ENCODE assay signal across 25 mouse cellular contexts in the genomic region with DNA sequence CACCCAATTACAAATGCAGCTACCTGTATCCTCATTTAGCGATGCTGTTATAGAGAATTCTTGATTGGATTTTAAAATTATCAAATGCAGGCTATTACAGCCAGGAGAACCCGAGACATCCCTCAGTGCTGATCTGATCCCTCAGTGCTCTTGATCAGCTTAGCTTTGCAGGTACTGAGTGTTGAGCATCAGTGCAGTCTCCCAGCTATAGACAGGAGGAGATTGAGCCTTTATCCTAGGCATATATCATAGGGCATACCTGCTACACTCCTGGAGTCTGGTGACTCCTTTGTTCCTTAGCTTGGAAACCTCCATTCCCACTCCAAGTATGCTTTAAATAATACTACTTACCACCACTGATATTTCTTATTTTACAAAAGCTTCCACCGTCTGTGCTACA.
"Had no signal": no experiment of that assay in that cellular context is flagged by ENCODE, and none has a peak within 500 bp of the region (broad histone marks: within the 10 kb centered on the region; RNA-seq: fewer than 3 reads in every experiment).

No protein-coding gene starts in this region.

- H3K27me3 ChIP-seq: heart, embryonic 12.5 days; hindbrain, embryonic 13.5 days; intestine, embryonic 15.5 days; limb, embryonic 12.5 days; liver, embryonic 13.5 days; liver, embryonic 15.5 days had no signal

- H3K27ac ChIP-seq: gastrocnemius, adult 2 months; heart, embryonic 10.5 days; hindbrain, embryonic 13.5 days; intestine, embryonic 15.5 days; layer of hippocampus, adult 2 months; left cerebral cortex, adult 2 months; limb, embryonic 10.5 days; limb, embryonic 12.5 days; liver, embryonic 13.5 days; liver, embryonic 15.5 days had no signal

- H3K4me2 ChIP-seq: heart, embryonic 12.5 days; hindbrain, embryonic 13.5 days; intestine, embryonic 15.5 days; limb, embryonic 12.5 days; liver, embryonic 11.5 days; liver, embryonic 13.5 days; liver, embryonic 15.5 days had no signal

- H3K4me1 ChIP-seq: intestine, embryonic 15.5 days; limb, embryonic 12.5 days; liver, embryonic 13.5 days; liver, embryonic 15.5 days had no signal

- H3K36me3 ChIP-seq: heart, embryonic 10.5 days; heart, embryonic 12.5 days; hindbrain, embryonic 13.5 days; intestine, embryonic 15.5 days; limb, embryonic 10.5 days; limb, embryonic 12.5 days; liver, embryonic 13.5 days; liver, embryonic 15.5 days had no signal

- H3K9me3 ChIP-seq: heart, embryonic 10.5 days; heart, embryonic 12.5 days; hindbrain, embryonic 13.5 days; intestine, embryonic 15.5 days; limb, embryonic 10.5 days; limb, embryonic 12.5 days; liver, embryonic 13.5 days; liver, embryonic 15.5 days had no signal

- DNase-seq: gastrocnemius, adult 2 months; gastrocnemius, postnatal 10 days; gastrocnemius, postnatal 25 days; heart, adult 18-20 months; heart, postnatal 10 days; heart, postnatal 4 days; kidney, adult 18-20 months; kidney, adult 8-10 months; kidney, postnatal 10 days; kidney, postnatal 25 days; kidney, postnatal 4 days; liver; liver, embryonic 13.5 days had no signal

- ATAC-seq: inflammation-experienced regulatory T-cells, adult 6 months; intestine, embryonic 15.5 days; intestine, postnatal 0 days had no signal

- H3K4me3 ChIP-seq: gastrocnemius, adult 2 months; heart, embryonic 10.5 days; heart, embryonic 12.5 days; hindbrain, embryonic 13.5 days; intestine, embryonic 15.5 days; layer of hippocampus, adult 2 months; left cerebral cortex, adult 2 months; limb, embryonic 10.5 days; limb, embryonic 12.5 days; liver, embryonic 13.5 days; liver, embryonic 15.5 days had no signal

- H3K9ac ChIP-seq: heart, embryonic 12.5 days; hindbrain, embryonic 13.5 days; intestine, embryonic 15.5 days; limb, embryonic 12.5 days; liver, embryonic 13.5 days; liver, embryonic 15.5 days had no signal
